Mouse (Mus musculus) ES-E14 (cell line): ENCODE measurements around the gene Kidins220. TPM values are rescaled to one million over a fixed set of nuclear protein-coding genes. Genes with fewer than 3 reads are reported as not detected.

Experiments
- DNase-seq: peaks from one replicate; pipeline ENCODE4 v3.0.0-alpha.2; 2013; ENCODE audit warnings: low read depth, low spot score
- H3K27ac ChIP-seq: 2 replicates; pipeline ENCODE4 v1.5.1; 2012; ENCODE audit warnings: low read depth, mild to moderate bottlenecking, low read length, moderate library complexity, mixed read lengths; ENCODE audit not compliant: poor library complexity, insufficient read depth, severe bottlenecking
- H3K36me3 ChIP-seq: 2 replicates; pipeline ENCODE4 v1.6.1; 2012; ENCODE audit warnings: mild to moderate bottlenecking, low read length, moderate library complexity, mixed read lengths; ENCODE audit not compliant: control insufficient read depth, poor library complexity, insufficient read depth, severe bottlenecking
- H3K4me1 ChIP-seq, 2 experiments: fragments of 150-350 bp in 1 of 2; sonication (generic) in 1 of 2; 2 replicates each; pipeline ENCODE4 v1.6.1; 2012; ENCODE audit warnings: low read length in 2 of 2, mild to moderate bottlenecking in 1 of 2, mixed read lengths in 1 of 2; ENCODE audit not compliant: control insufficient read depth in 2 of 2, insufficient read depth in 2 of 2, poor library complexity in 1 of 2
- H3K4me3 ChIP-seq, 2 experiments: fragments of 150-350 bp in 1 of 2; sonication (generic) in 1 of 2; 2 replicates each; pipeline ENCODE4 v1.5.1; 2012; ENCODE audit warnings: low read length in 2 of 2, low read depth in 1 of 2, mild to moderate bottlenecking in 1 of 2, mixed read lengths in 1 of 2; ENCODE audit not compliant: insufficient read depth in 1 of 2, poor library complexity in 1 of 2, severe bottlenecking in 1 of 2
- H3K9ac ChIP-seq: 2 replicates; pipeline ENCODE4 v1.6.1; 2012; ENCODE audit warnings: low read depth, mild to moderate bottlenecking, low read length, mixed read lengths; ENCODE audit not compliant: poor library complexity, insufficient read depth, severe bottlenecking
- H3K9me3 ChIP-seq: fragments of 150-350 bp; sonication (generic); 2 replicates; pipeline ENCODE4 v1.6.1; 2012; ENCODE audit warnings: low read depth, mild to moderate bottlenecking, low read length; ENCODE audit not compliant: control insufficient read depth, insufficient read depth
- CHD2 ChIP-seq: IDR thresholded peaks from 2 replicates; pipeline ENCODE4 v1.6.1; 2014; ENCODE audit warnings: mild to moderate bottlenecking, low read depth, low read length, inconsistent platforms
- HCFC1 ChIP-seq: IDR thresholded peaks from 2 replicates; pipeline ENCODE4 v1.6.1; 2012; ENCODE audit warnings: low read length, inconsistent platforms, borderline replicate concordance; ENCODE audit not compliant: insufficient read depth
- MAFK ChIP-seq: IDR thresholded peaks from 2 replicates; pipeline ENCODE4 v1.6.1; 2014; ENCODE audit warnings: mild to moderate bottlenecking, low read depth, low read length, inconsistent platforms; ENCODE audit not compliant: insufficient read depth
- ZC3H11A ChIP-seq: IDR thresholded peaks from 2 replicates; pipeline ENCODE4 v1.6.1; 2012; ENCODE audit warnings: low read depth, mild to moderate bottlenecking, inconsistent platforms, low read length, borderline replicate concordance
- ZNF384 ChIP-seq: IDR thresholded peaks from 2 replicates; pipeline ENCODE4 v1.6.1; 2012; ENCODE audit warnings: low read depth, low read length, inconsistent platforms
- in situ Hi-C, 2 experiments: fragments of 600-800 bp; cut with MboI; formaldehyde crosslinking; loops; one replicate each; pipeline ENCODE4 v1.15.1; 2025; ENCODE audit warnings: low sequenced_read_pairs in 2 of 2, inconsistent platforms in 1 of 2; ENCODE audit not compliant: unreplicated experiment in 2 of 2
- total RNA-seq: library from RNA; depleted of rRNA; stranded (reverse); fragments of 300-350 nt; gene quantifications from 2 replicates; pipeline ENCODE4 v1.2.3, GENCODE M21; 2012

The Kidins220 gene
- total RNA-seq, 1 experiment: 26.1 TPM

DNA sequence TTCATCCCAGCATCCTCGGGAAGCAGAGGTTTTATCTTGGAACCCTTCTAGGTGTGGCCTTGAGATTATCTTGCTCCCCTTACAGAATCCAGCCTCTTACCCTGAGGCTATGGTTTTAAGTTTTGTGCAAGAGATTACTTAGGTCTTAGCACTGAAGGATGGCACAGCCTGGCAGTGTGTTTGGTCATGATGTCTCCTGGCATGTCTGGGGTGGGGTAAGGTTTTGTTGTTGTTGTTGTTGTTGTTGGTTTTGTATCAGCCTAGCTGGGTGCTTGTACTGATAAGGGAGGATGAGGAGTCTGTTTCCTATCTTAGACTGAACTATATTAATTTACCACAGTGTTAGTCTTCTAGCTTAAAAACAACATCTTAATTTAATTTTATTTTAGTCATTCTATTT is 38.4 kb upstream of the Kidins220 start:
- TF ChIP-seq HCFC1 (no peak), CHD2 (no peak), ZC3H11A (no peak), MAFK (no peak), ZNF384 (no peak)
- Histone ChIP-seq H3K4me1 (peaks cover 2 to 7% of the 10 kb centered on the region in 2 experiments; a peak in 1 of 4 replicates), H3K9ac (no peak overlapping the region), H3K4me3 (no peak overlapping the region), H3K27ac (no peak overlapping the region), H3K9me3 (no peaks in the 10 kb centered on the region), H3K36me3 (peaks cover 11% of the 10 kb centered on the region; the same call in 1 of the 2 replicates)
- DNase-seq: no peak
- in situ Hi-C loops: no loop called here

DNA sequence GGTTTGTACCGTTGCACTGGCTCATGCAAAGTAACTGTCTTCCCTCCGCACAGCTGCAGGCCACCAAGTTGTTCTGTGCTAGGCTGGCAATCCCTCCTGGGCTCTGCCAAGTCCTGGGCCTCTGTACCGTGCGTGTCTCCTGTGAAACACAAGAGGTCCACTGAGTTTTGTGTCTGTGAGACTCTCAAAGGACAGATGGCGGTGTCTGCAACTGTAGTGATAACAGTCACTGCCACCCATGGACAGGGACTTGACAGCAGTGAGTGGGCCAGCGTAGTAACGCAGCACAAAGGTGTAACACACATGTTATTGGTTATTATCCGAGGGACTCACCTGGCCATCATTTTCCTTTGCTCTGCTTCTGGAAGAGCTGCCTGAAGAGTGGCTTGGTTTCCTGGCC is 35.4 kb upstream of the Kidins220 start:
- Histone ChIP-seq H3K9me3 (no peaks in the 10 kb centered on the region), H3K4me1 (peaks cover 0 to 3% of the 10 kb centered on the region in 2 experiments; a peak in 1 of 4 replicates), H3K36me3 (peaks cover 12% of the 10 kb centered on the region; the same call in 1 of the 2 replicates), H3K27ac (no peak overlapping the region), H3K9ac (no peak overlapping the region), H3K4me3 (no peak overlapping the region)
- no peak for DNase-seq
- TF ChIP-seq HCFC1 (no peak), MAFK (no peak), ZNF384 (no peak), CHD2 (no peak), ZC3H11A (no peak)
- in situ Hi-C loops: no loop called here

DNA sequence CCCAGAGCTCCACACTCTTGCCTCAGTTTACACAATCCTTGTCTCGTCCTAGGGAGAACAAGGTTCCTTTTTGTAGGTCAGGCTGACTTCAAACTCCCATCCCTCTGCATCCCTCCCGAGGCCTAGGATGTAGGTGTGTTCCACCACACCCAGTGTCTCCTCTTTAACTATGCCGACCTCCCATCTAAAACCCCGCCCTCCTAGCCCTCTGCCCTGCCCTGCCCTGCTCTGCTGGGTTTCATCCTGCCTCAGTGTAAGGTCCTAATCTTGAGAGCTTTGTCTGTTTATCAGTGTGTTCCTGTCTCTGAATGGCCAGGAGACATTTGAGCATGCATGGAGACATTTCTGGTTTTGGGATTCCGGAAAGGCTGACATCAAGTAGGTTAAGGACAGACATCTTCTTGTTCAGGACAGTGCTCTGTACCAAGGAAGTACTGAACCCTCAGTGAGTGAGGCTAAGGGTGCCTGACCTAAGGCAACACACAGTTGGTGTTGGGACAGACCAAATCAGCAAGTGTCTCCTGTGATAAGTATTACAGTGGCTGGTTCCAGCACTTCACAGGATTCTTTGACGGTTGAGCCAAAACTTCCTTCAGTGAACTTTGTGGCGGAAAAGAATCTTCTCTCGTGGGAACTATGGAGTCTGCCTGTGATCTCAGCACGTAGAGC is 32.0 kb upstream of the Kidins220 start:
- H3K36me3 ChIP-seq: peaks cover 14% of the 10 kb centered on the region; the same call in 1 of the 2 replicates
- no peak for TF ChIP-seq ZNF384
- no peak for TF ChIP-seq CHD2
- TF ChIP-seq HCFC1: no peak
- no peak for TF ChIP-seq MAFK
- TF ChIP-seq ZC3H11A: no peak
- no peak overlapping the region for H3K9ac ChIP-seq
- no peak overlapping the region for H3K4me3 ChIP-seq
- in situ Hi-C loops: loop anchor here in 1 of 2 experiments (10.0 kb wide), 1 partner anchor 228 kb away; no protein-coding TSS in a partner anchor
- H3K4me1 ChIP-seq: no peaks in the 10 kb centered on the region
- no peak overlapping the region for H3K27ac ChIP-seq
- no peak for DNase-seq
- H3K9me3 ChIP-seq: no peaks in the 10 kb centered on the region

DNA sequence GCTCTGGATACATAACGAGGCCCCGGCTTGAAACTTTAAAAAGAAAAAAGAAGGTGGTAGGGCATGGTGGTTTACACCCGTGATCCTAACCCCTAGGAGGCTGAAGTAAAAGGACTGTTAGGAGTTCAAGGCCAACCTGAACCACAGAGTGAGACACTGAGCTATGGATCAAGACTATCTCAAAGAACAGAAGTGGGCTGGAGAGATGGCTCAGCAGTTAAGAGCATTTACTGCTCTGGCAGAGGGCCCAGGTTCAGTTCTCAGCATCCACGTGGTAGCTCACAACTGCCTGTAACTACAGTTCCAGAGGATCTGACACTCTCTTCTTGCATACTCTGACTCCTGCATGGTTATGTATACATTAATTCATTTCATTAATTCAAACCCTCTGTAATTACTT is 31.3 kb upstream of the Kidins220 start:
- in situ Hi-C loops: loop anchor here in 1 of 2 experiments (10.0 kb wide), 1 partner anchor 229 kb away; no protein-coding TSS in a partner anchor
- Histone ChIP-seq H3K9ac (no peak overlapping the region), H3K36me3 (peaks cover 14% of the 10 kb centered on the region; the same call in 1 of the 2 replicates), H3K9me3 (no peaks in the 10 kb centered on the region), H3K27ac (no peak overlapping the region), H3K4me1 (no peaks in the 10 kb centered on the region), H3K4me3 (no peak overlapping the region)
- TF ChIP-seq HCFC1 (no peak), CHD2 (no peak), ZC3H11A (no peak), ZNF384 (no peak), MAFK (no peak)
- DNase-seq: no peak
